Mouse (Mus musculus) liver, embryonic 14.5 days (tissue): ENCODE measurements around the gene Ifit2. TPM values are rescaled to one million over a fixed set of nuclear protein-coding genes. Genes with fewer than 3 reads are reported as not detected.
A peak's percentile ranks its signal among the peaks of the same experiment; 100 is the strongest.

Experiments
- ATAC-seq: fragments of 200-750 bp; cut with Nextera tagmentation; 2 replicates; pipeline ENCODE4 v1.8.0; 2017; ENCODE audit warnings: moderate number of reproducible peaks, mild to moderate bottlenecking, moderate library complexity; ENCODE audit not compliant: insufficient read depth
- DNase-seq, 3 experiments: peaks; one replicate each; pipeline ENCODE4 v3.0.0-alpha.2; 2012 to 2013; ENCODE audit warnings: low read depth in 3 of 3, low spot score in 3 of 3
- H3K27ac ChIP-seq: fragments of 300-500 bp; sonication (generic); 2 replicates; pipeline ENCODE4 v1.5.1; 2014; ENCODE audit warnings: moderate library complexity, mild to moderate bottlenecking, control low read depth, inconsistent platforms
- H3K27me3 ChIP-seq: fragments of 300-500 bp; sonication (generic); 2 replicates; pipeline ENCODE4 v1.6.1; 2014; ENCODE audit warnings: mild to moderate bottlenecking, low read length, moderate library complexity; ENCODE audit not compliant: control insufficient read depth, insufficient read depth
- H3K36me3 ChIP-seq: fragments of 300-500 bp; sonication (generic); replicated peaks from 2 replicates; pipeline ENCODE4 v1.6.1; 2014; ENCODE audit warnings: low read depth; ENCODE audit not compliant: control insufficient read depth, insufficient read depth
- H3K4me1 ChIP-seq, 2 experiments: fragments of 200-500 bp in 1 of 2; fragments of 300-500 bp in 1 of 2; sonication (generic) in 1 of 2; replicated peaks; 2 replicates each; pipeline ENCODE4 v1.6.1; 2012 to 2014; ENCODE audit warnings: antibody characterized with exemption in 1 of 2, inconsistent platforms in 1 of 2, low read length in 1 of 2; ENCODE audit not compliant: control insufficient read depth in 2 of 2, insufficient read depth in 2 of 2
- H3K4me2 ChIP-seq: fragments of 300-500 bp; sonication (generic); 2 replicates; pipeline ENCODE4 v1.6.1; 2014; ENCODE audit warnings: low read depth, mild to moderate bottlenecking, control low read depth, moderate library complexity
- H3K4me3 ChIP-seq, 2 experiments: fragments of 200-500 bp in 1 of 2; fragments of 300-500 bp in 1 of 2; sonication (generic) in 1 of 2; 2 replicates each; pipeline ENCODE4 v1.5.1; 2012 to 2014; ENCODE audit warnings: low read depth in 2 of 2, low read length in 2 of 2, mild to moderate bottlenecking in 2 of 2, control low read depth in 1 of 2, inconsistent platforms in 1 of 2, moderate library complexity in 1 of 2; ENCODE audit not compliant: insufficient read depth in 1 of 2
- H3K9ac ChIP-seq: fragments of 300-500 bp; sonication (generic); replicated peaks from 2 replicates; pipeline ENCODE4 v1.6.1; 2014; ENCODE audit warnings: mild to moderate bottlenecking, control low read depth, moderate library complexity
- H3K9me3 ChIP-seq: fragments of 300-500 bp; sonication (generic); 2 replicates; pipeline ENCODE4 v1.6.1; 2016; ENCODE audit warnings: low read length, mixed read lengths; ENCODE audit not compliant: control insufficient read depth
- CTCF ChIP-seq: IDR thresholded peaks from 2 replicates; pipeline ENCODE4 v1.5.1; 2016; ENCODE audit warnings: antibody characterized with exemption, low read depth, control low read depth
- EP300 ChIP-seq: IDR thresholded peaks from 2 replicates; pipeline ENCODE4 v1.6.1; 2016; ENCODE audit warnings: antibody characterized with exemption, low read depth
- WGBS: fragments of 180-500 bp; shearing (Covaris S2); extraction: QIAGEN DNeasy Blood & Tissue Kit; methylation state at CpG from one replicate; pipeline ENCODE4 v1.1.7; 2014; ENCODE audit not compliant: insufficient replicate concordance; 5-methylcytosine and 5-hydroxymethylcytosine counted together
- polyA plus RNA-seq, 2 experiments: library from polyadenylated mRNA; depleted of rRNA in 1 of 2; stranded (reverse) in 1 of 2; unstranded in 1 of 2; fragments of >200 nt; fragmentation: Nextera tagmentation in 1 of 2; extraction: Ambion mirVana in 1 of 2; gene quantifications; 2 replicates each; pipeline versions ENCODE4 v1.2.1 to v1.2.3; 2012 to 2014

The Ifit2 gene
- polyA plus RNA-seq, 2 experiments = 2.1 to 2.8 TPM

- Histone ChIP-seq H3K4me1 (peaks cover 0 to 5% of the 10 kb centered on the region in 2 experiments; a peak in 2 of 4 replicates), H3K4me2 (no peak overlapping the region), H3K27ac (no peak overlapping the region), H3K4me3 (no peak overlapping the region), H3K27me3 (no peaks in the 10 kb centered on the region), H3K9me3 (no peaks in the 10 kb centered on the region), H3K9ac (no peak overlapping the region), H3K36me3 (no peaks in the 10 kb centered on the region)
- no peak for TF ChIP-seq CTCF
- no peak for TF ChIP-seq EP300
- ATAC-seq (no peak), DNase-seq (no peak)
- 63% methylated on average over 6 of the region's 6 CpGs for WGBS
Observed at GRCm38 (mm10) chr19:34553021-34553420, 2.5 kb downstream of the Ifit2 start.

GRCm38 (mm10) chr19:34553522-34553921 is 3.0 kb downstream of the Ifit2 start:
- ATAC-seq = no peak
- Histone ChIP-seq H3K9me3 (no peaks in the 10 kb centered on the region), H3K4me3 (no peak overlapping the region), H3K27ac (no peak overlapping the region), H3K36me3 (no peaks in the 10 kb centered on the region), H3K4me1 (peaks cover 0 to 5% of the 10 kb centered on the region in 2 experiments; a peak in 2 of 4 replicates), H3K9ac (no peak overlapping the region), H3K4me2 (no peak overlapping the region), H3K27me3 (no peaks in the 10 kb centered on the region)
- TF ChIP-seq EP300 (no peak), CTCF (no peak)
- 66% methylated on average over 3 of the region's 3 CpGs for WGBS
- DNase-seq = no peak

GRCm38 (mm10) chr19:34554061-34554460 is 3.6 kb downstream of the Ifit2 start:
- Histone ChIP-seq H3K4me1 (peaks cover 0 to 5% of the 10 kb centered on the region in 2 experiments; a peak in 2 of 4 replicates), H3K9me3 (no peaks in the 10 kb centered on the region), H3K4me3 (no peak overlapping the region), H3K27ac (no peak overlapping the region), H3K9ac (no peak overlapping the region), H3K27me3 (no peaks in the 10 kb centered on the region), H3K36me3 (no peaks in the 10 kb centered on the region), H3K4me2 (no peak overlapping the region)
- no peak for TF ChIP-seq EP300
- DNase-seq (no peak), ATAC-seq (no peak)

DNA sequence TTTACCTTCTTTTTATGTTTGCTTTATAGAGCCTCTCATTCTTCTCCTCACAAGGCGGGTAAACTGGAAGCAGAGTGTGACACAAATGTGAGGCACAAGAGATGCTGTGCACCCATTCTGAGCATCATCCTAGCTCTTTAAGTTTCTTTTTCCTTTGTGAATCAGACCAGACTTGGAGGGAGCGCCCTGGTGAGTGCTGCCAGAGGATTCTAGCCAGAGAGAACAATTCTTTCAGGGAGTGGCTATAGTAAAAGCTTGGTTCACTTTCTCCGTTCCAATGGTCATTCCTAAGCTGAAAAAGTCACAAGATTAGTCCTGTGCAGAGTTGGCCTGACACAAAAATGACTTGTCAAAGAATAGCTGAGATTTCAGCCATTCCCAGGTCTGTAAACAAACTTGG is 6.1 kb downstream of the Ifit2 start:
- no peak for DNase-seq

GRCm38 (mm10) chr19:34562556-34562955 is 12.1 kb downstream of the Ifit2 start:
- no peak overlapping the region for H3K27ac ChIP-seq
- no peak overlapping the region for H3K4me2 ChIP-seq
- H3K4me3 ChIP-seq = no peak overlapping the region
- DNase-seq (no peak), ATAC-seq (peak; percentile 15; the same call in 1 of the 2 replicates)
- no peaks in the 10 kb centered on the region for H3K36me3 ChIP-seq
- H3K9me3 ChIP-seq = no peaks in the 10 kb centered on the region
- H3K27me3 ChIP-seq = no peaks in the 10 kb centered on the region
- H3K4me1 ChIP-seq = peaks cover 0 to 4% of the 10 kb centered on the region in 2 experiments; a peak in 2 of 4 replicates
- no peak overlapping the region for H3K9ac ChIP-seq
- TF ChIP-seq EP300 (no peak), CTCF (no peak)

More for the DNA sequence above, 6.1 kb downstream of the Ifit2 start:
- H3K9ac ChIP-seq = no peak overlapping the region
- no peak overlapping the region for H3K4me2 ChIP-seq
- no peak overlapping the region for H3K27ac ChIP-seq
- ATAC-seq = no peak
- H3K9me3 ChIP-seq = no peaks in the 10 kb centered on the region
- no peak for TF ChIP-seq CTCF
- TF ChIP-seq EP300 = no peak
- H3K27me3 ChIP-seq = no peaks in the 10 kb centered on the region
- 62% methylated on average over 3 of the region's 3 CpGs for WGBS
- peaks cover 0 to 4% of the 10 kb centered on the region in 2 experiments; a peak in 2 of 4 replicates for H3K4me1 ChIP-seq
- no peak overlapping the region for H3K4me3 ChIP-seq
- H3K36me3 ChIP-seq = no peaks in the 10 kb centered on the region
